Mouse (Mus musculus) frontal cortex, adult 2 months (tissue): Measurements from ENCODE around the gene 9130213A22Rik. TPM values are rescaled to one million over a fixed set of nuclear protein-coding genes. Genes with fewer than 3 reads are reported as not detected.
A peak's percentile ranks its signal among the peaks of the same experiment; 100 is the strongest.

Source experiments
- DNase-seq, 2 experiments: peaks; one replicate each; pipeline ENCODE4 v3.0.0; 2022; ENCODE audit warnings: low spot score in 1 of 2; ENCODE audit errors: extremely low spot score in 1 of 2
- polyA plus RNA-seq: library from polyadenylated mRNA; depleted of rRNA; stranded (reverse); fragments of >200 nt; gene quantifications from 2 replicates; pipeline ENCODE4 v1.2.3, GENCODE M21; 2012

9130213A22Rik gene
- polyA plus RNA-seq, 1 experiment = 1.8 TPM

DNA sequence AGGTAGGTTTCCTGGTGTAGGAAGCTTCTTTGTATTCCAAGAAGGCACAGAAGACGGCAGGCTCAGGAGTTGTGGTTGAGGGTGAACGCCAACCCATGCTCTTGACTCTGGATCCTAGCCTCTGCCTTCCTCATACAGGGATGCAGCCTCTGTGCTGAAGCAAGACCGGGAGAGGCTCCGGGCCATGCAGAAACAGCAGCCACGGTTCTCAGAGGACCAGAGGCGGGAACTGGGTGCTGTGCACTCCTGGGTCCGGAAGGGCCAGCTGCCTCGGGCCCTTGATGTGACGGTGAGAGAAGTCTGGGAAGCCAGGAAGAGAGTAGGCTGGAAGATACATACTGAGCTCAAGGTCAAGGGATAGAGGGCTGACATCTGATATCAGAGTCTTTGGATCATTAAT is 14.2 kb downstream of the 9130213A22Rik start:
- DNase-seq = no peak

DNA sequence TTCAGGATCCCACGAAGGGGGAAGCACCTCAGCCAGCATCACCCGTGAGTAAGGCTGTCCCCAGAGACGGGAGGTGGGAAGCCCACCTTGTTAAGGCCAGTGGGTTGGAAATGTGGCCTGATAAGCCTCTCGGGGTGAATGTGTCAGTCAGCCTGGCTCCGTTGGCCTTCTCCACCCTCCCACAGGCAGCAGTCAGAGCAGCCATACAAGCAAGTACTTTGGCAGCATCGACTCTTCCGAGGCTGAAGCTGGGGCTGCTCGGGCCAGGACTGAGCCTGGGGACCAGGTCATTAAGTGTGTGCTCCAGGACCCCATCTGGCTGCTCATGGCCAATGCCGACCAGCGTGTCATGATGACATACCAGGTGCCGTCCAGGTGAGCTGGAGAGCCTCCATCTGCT is 14.7 kb downstream of the 9130213A22Rik start:
- no peak for DNase-seq

GRCm38 (mm10) chr11:69106842-69107241 is 15.5 kb downstream of the 9130213A22Rik start:
- DNase-seq = no peak

- DNase-seq = no peak
Measured at GRCm38 (mm10) chr11:69106299-69106698, 16.1 kb downstream of the 9130213A22Rik start.

DNA sequence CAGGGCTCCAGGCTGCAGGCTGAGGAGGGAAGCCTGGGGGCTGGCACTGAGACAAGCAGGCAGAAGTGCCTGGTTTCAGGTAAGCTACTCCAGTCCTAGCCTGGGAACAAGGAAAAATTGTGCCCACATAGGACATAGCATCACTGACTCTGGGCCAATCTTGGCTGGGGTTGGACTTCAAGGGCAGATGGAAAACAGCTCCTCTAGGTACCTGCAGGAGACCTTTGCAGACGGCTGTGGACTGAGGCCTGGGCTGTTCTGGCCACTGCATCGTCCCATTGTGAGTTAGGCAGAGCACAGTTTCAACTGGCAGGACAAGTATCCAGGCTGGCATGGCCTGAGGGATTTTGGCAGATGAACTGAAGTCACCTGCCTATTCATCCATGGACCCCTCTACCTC is 16.6 kb downstream of the 9130213A22Rik start:
- no peak for DNase-seq

- no peak for DNase-seq
Measured at GRCm38 (mm10) chr11:69105227-69105626, 17.2 kb downstream of the 9130213A22Rik start.

DNA sequence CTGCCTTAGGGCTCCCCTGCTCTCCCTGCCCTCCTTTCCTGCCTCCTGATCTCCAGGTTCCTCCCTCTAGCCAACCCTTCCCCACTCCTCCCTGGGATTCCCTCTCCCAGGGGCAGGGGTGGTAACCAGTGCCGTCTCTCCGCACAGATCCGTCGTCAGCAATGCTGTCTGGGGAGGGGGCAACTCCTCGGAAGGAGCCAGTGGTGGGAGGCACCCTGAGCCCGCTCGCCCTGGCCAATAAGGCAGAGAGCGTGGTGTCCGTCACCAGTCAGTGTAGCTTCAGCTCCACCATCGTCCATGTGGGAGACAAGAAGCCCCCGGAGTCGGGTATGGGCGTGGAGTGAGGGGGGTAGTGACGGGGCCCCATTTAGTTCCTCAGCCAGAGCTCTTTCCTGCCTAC is 17.9 kb downstream of the 9130213A22Rik start:
- no peak for DNase-seq

DNA sequence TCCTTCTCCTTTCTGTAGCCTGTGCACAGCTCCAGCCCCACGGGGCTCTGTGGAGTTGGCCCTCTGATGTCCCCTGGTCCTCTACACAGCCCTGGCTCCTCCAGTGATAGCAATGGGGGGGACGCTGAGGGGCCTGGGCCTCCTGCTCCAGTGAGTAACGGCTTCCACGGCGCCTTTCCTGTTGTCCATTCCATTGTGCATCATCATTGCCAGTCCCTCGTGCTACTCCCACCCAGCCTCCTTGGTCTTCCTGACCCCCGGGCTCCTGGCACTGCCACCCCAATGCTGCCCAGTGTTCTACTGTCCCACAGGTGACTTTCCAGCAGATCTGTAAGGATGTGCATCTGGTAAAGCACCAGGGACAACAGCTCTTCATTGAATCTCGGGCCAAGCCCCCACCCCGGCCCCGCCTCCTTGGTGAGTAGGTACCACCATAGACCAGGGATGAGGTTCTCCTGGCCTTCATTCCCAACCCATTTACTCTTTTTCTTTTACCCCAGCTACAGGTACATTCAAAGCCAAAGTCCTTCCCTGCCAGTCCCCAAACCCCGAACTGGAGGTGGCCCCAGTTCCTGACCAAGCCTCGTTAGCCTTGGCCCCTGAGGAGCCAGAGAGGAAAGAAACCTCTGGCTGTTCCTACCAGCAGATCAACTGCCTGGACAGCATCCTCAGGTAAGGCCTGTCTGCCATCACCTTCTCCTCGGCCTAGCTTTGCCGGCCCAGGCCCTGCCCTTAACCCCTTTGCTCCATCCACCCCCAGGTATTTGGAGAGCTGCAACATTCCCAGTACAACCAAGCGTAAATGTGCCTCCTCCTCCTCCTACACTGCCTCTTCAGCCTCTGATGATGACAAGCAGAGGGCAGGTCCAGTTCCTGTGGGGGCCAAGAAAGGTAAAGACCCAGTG is 18.6 kb downstream of the 9130213A22Rik start:
- DNase-seq = no peak

- no peak for DNase-seq
Measured at GRCm38 (mm10) chr11:69103121-69103520, 19.3 kb downstream of the 9130213A22Rik start.

DNA sequence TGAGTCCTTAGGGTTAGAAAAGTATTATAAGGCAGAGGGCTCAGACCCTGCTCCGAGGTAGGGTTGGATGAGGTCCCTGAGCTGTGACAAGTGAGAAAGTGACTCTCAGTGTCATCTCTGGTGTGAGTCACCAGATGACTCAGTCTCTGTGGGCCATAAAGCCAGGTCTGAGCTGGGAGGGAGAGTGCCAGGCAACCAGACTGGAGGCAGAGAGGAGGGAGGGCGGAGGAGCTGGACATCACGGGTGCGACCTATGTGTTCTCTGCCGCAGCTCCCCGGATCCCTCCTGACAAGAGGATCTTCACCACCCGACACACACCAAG is 20.0 kb downstream of the 9130213A22Rik start:
- no peak for DNase-seq

- DNase-seq = no peak
Measured at GRCm38 (mm10) chr11:69101604-69102402, 20.6 kb downstream of the 9130213A22Rik start.

GRCm38 (mm10) chr11:69100639-69101360 is 21.6 kb downstream of the 9130213A22Rik start:
- no peak for DNase-seq

DNA sequence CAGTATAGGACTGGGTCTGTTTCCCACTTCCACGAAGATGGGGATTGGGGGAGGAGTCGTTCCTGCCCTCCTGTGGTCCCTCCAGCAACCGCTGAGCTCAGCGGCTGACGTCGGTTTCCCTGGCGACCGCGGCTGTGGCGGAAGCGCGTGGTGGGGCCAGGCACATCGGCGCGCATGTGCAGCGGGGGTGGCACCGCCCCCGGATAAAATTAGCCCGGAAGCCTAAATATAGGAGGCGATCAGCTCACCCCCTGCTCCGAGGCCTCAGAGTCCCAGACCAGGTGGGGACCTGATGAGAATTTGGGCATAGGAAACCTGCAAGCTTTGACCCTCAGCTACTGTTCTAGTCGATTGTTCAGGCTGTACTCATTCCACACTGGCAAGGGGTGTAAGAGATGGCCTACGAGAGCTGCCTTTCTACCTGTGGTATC is 22.5 kb downstream of the 9130213A22Rik start:
- peak; percentile 84 to 95 for DNase-seq

DNA sequence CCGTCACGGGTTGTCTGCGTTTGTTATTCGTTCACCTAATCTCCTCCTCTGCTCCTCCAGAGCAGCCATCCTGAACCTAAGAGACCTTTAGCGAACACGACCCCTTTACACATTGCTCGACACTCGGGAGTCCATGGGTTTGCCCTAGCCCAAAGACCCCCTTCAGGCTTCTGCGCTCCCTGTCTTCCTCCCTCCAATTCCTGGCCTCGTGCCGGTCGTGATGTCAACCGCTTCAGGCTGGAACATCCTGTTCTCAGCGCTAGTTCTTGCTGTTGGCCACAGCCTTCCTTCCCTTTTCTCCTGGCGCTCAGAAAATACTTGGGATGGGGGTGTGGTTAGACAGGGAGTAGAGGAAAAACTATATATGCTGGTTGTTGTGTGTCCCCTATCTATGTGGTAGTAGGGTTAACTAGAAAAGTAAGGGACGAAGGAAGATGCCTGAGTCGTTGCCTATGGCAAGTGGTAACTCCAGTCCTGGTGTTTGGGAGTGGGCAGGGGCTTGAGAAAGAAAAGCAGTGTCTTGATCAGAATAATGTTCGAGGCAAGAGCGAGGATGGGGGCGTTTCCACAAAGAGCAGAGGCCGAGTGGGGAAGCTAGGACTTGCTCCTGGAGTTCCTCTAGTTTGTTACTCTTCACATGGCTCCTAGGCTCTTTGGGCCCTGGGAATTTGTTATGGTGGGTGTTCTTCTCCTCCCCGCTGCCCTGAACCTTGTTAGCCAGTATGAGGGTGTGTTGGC is 23.0 kb downstream of the 9130213A22Rik start:
- DNase-seq = no peak

DNA sequence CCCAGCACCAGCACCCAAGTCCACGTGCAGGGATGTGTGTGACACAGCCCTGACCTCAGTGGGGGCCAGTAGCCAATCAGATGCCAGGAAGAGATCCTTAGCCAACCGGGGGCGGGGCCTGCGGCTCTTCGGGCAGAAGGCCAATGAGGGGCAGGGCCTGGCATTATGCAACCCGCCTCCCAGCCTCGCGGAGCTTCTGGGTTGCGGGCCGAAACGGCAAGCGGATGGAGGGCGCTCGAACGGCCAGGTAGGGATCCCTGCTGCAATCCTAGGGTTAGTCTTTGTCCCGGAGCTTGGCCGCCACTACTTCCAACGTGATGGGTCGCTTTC is 23.7 kb downstream of the 9130213A22Rik start:
- peak; percentile 93 to 98 for DNase-seq

GRCm38 (mm10) chr11:69098039-69098761 is 24.2 kb downstream of the 9130213A22Rik start:
- DNase-seq = no peak

- peak; percentile 93 to 97 for DNase-seq
Measured at GRCm38 (mm10) chr11:69096987-69097900, 25.1 kb downstream of the 9130213A22Rik start.

- DNase-seq = no peak
Measured at GRCm38 (mm10) chr11:69096360-69096986, 25.9 kb downstream of the 9130213A22Rik start.
